Mouse (Mus musculus): Measurements from ENCODE around the gene Hba-a1.

- TF ChIP-seq CTCF (IDR thresholded peaks at IDR 0.05; ENCODE audit: control insufficient read depth, insufficient read depth, insufficient replicate concordance, low read depth, low read length) (no peak), POLR2A (IDR thresholded peaks at IDR 0.05; ENCODE audit: control insufficient read depth, low read depth, low read length) (no peak)
Measured at GRCm38 (mm10) chr11:32287493-32287825, 4.1 kb downstream of the Hba-a1 start.
